Mouse (Mus musculus) olfactory bulb, adult 2 months (tissue): Measurements from ENCODE around the gene D630039A03Rik.

Experiments used
- CTCF ChIP-seq: fragments of 200-500 bp; IDR thresholded peaks from 2 replicates; pipeline ENCODE4 v1.5.1; 2012; ENCODE audit warnings: low read depth, mild to moderate bottlenecking, low read length, moderate library complexity; ENCODE audit not compliant: insufficient read depth
- POLR2A ChIP-seq: fragments of 200-500 bp; IDR thresholded peaks from 2 replicates; pipeline ENCODE4 v1.6.1; 2012; ENCODE audit warnings: mild to moderate bottlenecking, low read depth, low read length, moderate library complexity; ENCODE audit not compliant: insufficient read depth

- TF ChIP-seq POLR2A, result no peak
- TF ChIP-seq CTCF, result no peak
These were observed 11.5 kb downstream of the D630039A03Rik start for GRCm38 (mm10) chr4:57904638-57905037.
